Mouse (Mus musculus) left cerebral cortex, postnatal 25 days (tissue): Measurements from ENCODE around the gene Padi1. TPM values are rescaled to one million over a fixed set of nuclear protein-coding genes. Genes with fewer than 3 reads are reported as not detected.

Source experiments
- DNase-seq, 2 experiments: peaks; one replicate each; pipeline ENCODE4 v3.0.0; 2022; ENCODE audit warnings: low spot score in 2 of 2, mixed read lengths in 1 of 2
- intact Hi-C: fragments of 180-260 bp; cut with DNase I; formaldehyde crosslinking; loops from one replicate; pipeline ENCODE4 v1.15.1; 2025
- total RNA-seq, 2 experiments: library from RNA; stranded (reverse); gene quantifications; 2 replicates each; pipeline ENCODE4 v1.2.3; 2021

Gene Padi1
- total RNA-seq, 2 experiments from 2014 or later = not detected

DNA sequence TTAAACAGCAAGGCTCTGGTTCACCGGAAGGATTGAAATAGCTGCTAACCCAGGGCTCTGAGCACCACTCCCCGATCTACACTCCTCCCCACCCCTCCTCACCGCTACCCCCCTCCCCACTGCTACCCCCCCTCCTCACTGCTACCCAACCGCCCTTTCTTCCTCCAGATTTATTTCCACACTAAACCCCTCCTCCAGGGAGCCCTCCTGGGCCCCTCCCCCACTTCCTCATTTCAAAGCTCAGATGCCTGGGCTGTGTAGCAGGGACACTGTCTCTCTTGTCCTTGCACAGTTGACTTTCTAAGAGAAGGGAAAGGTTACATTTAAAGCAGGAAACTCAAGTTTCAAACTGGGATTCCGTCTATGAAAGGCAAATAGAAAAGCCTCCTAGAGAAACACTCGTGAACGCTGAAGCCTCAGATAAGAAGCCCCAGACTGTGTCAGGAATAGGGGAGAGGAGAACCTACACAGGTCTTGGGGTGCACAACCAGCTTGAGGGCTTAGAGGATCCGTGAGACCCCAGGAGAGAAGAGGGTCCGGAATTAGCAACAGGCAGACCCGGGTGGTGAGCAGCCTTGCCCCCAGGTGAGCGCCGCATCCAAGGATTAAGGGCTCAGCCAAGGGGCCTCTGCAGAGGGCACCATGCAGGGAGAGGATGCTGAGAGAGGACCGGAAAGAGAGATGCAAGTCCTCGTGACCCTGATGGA lies 23.1 kb upstream of the Padi1 start:
- intact Hi-C loops = no loop called here
- DNase-seq = no peak

DNA sequence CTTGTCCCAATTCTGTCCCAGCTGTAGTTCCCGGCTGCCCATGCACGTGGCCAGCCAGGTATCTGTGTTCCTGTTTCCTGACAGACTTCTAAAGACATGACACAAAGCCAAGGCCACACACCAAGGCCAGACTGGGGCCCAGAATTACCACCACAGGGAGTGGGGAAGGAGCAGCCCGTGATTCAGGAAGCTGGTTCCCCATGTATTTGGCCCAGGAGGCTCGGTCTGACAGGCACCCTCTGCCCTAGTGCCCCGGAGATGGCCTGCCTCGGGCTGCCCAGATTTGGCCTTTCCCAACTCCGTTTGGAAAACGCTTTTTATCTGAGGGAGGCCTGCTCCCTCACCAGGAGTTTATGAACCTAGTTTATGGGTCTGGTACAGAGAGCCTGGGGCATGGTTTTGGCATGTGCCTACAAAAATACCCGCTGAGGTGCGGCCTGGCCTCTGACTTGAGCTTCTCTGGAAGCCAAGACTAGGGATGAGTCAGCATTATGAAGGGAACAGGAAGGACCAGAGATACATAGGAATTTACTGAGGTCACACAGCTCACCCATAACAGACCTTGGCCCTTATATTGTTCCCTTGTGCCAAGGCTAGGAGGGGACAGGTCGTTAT lies 16.6 kb upstream of the Padi1 start:
- intact Hi-C loops = no loop called here
- no peak for DNase-seq

DNA sequence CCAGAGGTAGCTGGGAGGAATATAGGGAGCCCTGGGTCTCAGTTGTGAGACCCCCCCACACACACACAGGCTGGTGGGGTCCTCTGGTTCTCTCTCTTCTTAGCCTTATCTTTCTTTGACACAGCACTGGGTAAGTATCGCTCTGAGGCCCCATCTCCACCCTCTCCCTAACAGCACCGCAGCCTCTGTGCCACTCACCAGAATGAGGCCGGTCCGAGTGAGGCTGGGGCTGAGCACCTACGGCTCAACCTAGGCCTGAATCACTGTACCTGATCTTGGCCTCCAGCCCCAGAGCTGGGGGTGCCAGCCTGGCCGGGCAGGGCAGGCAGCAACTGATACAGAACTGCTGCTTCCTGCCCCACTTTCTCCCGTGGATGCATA lies 15.2 kb upstream of the Padi1 start:
- intact Hi-C loops = no loop called here
- no peak for DNase-seq

DNA sequence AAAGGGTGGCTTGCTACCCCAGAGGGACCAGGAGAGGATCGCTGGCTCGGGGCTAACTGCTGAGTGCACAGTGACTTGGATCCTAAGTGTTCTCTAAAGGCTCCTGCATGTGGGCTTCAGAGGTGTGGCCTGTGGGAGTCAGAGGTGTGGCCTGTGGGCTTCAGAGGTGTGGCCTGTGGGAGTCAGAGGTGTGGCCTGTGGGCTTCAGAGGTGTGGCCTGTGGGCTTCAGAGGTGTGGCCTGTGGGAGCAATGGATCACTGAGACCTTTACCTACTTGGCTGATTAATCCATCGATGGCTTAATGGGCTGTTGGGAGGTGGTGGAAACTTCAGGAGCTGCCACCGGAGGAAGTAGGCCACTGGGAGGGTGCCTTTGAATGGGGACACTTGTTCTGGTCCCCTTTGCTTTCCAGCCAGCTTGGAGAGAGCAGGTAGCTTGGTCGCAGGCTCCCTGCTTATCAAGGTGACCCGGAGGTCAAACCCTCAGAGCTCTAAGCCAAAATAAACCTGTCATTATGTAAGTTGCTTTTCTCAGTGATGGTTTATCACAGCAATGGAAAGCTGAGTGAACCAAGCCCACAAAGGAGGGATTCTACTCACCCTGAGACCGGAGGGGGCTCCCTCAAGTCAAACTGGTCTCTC lies 14.7 kb upstream of the Padi1 start:
- intact Hi-C loops = no loop called here
- no peak for DNase-seq

DNA sequence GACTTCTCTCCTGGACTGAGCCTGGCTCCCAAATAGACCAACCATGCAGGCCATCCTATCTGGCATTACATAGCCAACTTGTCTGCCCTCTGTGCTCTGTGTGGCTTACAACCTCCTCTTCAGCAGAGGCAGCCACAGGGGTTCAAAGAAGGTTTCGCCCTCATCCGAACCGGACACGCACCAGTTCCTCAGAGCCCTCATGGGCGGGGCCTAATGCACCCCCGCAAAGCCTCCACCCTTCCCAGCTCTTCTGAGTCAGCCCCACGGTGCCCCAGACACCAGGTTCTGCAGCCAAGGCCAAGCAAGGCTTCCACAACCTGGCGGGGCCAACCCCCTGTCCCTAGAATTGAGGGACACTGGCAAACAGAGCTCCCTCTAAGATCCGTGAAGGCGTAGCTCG lies 13.7 kb upstream of the Padi1 start:
- intact Hi-C loops = no loop called here
- DNase-seq = no peak

DNA sequence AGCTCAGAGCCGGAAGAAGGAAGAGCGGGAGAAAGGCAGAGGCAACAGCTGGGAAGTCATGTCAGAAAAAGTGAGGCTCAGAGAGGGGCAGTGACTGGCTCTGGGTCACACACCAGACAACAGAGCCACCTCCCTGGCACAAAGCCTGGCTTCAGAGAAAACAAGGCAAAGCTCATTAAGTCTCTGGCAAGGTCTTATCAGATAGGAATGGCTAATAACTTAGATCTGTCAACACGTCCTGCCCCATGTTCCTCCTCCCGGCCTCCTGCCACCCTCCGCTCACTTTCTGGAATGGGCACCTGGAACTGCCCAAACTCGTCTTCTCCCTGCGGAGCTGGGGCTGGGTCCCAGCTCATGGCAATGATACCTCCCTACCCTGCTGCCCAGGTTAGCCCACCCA lies 12.2 kb upstream of the Padi1 start:
- intact Hi-C loops = no loop called here
- DNase-seq = no peak

DNA sequence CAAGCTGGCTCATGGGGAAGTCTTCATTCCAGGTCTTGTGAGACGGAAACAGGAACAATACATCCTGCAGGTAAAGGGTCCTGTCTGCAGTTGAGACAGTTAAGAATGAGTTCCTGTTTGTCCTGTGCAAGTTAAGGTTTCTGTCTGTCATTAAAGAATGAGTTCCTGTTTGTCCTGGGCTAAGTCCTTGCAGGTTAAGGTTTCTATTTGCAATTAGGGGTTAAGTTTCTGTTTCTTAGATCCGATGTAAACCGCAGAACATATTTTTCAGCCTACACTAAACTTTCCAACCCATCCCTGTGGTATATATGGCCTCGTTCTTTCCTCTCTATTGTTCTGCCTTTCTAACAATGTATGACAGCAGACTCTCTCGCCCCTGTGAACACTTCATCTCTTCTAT lies 11.5 kb upstream of the Padi1 start:
- DNase-seq = no peak
- intact Hi-C loops = no loop called here

DNA sequence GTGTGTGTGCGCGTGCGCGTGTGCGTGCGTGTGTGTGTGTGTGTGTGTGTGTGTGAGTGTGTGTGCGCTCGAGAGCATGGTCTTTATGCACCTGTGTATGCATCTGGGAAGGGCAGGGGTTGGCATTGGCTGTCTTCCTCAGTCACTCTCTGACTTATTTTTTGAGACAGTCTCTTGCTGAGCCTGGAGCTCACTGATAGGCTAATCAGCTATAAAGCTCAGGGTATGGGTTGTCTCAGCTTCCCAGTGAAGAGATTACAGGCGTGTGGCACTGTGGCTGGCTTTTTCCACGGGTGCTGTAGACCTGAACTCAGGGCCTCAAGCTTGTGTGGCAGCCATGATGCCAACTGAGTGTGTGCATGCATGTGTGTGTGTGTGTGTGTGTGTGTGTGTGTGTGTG lies 9.6 kb upstream of the Padi1 start:
- intact Hi-C loops = no loop called here
- DNase-seq = no peak

DNA sequence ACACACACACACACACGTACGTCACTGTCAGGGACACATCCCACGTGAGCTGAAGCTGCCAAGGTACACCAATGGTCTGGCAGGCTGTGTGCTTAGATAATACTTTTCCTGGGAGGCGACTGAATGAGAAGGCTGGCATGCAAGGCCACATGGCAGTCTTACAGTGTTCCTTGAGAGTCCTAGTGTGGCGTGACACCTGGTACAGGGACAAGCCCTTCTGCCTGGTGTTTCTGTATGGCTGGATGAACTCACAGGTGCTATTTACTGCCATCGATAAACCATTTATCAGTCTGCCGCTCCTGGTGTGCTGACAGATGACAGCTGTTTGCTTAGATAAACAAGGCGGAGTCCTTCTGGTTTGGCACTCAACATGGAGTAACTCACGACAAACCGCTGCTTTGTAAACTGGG lies 8.9 kb upstream of the Padi1 start:
- intact Hi-C loops = no loop called here
- DNase-seq = peak in 1 of 2 experiments; percentile 8

DNA sequence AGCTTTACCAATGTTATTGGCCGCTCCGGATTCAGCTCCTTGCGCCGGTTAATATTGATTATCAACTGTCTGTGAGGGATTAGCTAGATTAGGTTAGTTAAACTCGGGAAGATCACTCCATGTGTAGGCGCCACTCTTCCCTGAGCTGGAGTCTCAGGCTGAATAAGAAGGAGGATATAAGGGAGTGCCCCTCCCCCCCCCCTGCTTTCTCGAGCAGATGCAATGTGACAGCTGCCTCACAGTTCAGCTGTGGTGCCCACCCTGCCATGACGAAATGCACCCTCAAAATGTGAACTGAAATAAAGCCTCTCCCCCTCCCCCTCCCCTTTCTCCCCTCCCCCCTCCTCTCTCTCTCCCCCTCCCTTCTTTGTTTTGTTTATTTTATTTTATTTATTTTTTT lies 8.0 kb upstream of the Padi1 start:
- no peak for DNase-seq
- intact Hi-C loops = no loop called here

DNA sequence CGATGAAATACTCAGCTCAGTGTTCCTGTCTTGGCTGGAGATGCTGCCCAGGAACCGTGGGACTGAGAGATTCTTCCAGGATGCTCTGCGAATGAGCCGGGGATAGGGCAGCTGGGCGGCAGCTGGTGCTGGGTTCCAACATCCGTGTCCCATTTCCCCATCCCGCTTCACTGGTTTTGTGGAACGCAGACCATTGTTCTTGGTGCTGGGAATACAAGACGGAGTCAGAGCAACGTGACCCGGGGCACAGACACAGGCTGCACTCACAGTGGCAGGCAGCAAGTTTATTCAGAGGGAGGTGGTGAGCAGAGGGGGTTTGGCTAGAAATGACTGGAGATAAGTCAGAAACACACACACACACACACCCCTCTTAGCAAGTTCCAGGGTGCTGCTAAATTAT lies 3.7 kb upstream of the Padi1 start:
- no peak for DNase-seq
- intact Hi-C loops = no loop called here

DNA sequence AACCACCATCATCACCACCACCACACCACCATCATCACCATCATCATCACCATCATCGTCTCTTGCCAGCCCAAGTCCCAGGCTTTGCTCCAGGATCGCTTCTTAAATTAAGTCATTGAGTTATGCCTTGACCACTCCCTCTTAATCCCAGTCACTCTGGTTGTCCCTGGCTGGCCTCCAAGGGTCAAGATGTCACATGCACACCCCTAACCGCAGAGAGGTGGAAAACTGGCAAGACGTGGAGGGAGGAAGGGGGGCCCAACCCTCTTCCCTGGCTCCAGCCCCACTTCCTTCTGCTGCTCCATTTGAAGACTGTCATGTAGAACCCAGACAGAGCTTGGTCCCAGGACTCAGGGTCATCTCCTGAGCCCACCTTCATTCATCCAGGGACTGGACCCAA lies 587 bp downstream of the Padi1 start:
- intact Hi-C loops = no loop called here
- no peak for DNase-seq

DNA sequence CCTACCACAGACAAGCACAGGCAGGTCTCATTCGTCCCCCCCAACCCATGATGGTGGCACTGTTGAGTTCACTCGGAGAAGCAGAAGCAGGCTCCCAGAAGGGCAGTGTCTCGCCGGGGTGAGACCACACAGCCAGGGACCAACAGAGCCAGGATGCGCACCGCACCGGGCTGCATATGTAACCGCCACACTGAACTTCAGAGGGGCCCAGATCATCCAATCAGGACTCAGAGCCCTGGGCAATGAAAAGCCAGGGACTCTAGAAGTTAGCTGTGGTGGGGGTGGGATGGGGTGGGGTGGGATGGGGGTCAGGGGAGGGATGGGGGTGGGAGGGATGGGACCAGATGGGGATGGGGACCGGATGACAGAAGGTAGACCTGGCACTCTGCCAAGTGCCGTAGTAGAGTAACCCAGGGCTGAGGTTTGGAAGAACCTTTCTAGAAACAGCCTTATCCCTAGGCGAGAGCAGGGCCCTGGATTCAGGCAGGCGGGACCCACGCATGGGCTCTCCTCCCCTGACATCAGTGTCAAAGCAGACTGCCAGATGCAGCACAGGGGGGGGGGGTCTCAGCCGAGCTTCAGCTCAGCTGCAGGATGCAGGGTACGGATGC lies 1.8 kb downstream of the Padi1 start:
- intact Hi-C loops = no loop called here
- no peak for DNase-seq

DNA sequence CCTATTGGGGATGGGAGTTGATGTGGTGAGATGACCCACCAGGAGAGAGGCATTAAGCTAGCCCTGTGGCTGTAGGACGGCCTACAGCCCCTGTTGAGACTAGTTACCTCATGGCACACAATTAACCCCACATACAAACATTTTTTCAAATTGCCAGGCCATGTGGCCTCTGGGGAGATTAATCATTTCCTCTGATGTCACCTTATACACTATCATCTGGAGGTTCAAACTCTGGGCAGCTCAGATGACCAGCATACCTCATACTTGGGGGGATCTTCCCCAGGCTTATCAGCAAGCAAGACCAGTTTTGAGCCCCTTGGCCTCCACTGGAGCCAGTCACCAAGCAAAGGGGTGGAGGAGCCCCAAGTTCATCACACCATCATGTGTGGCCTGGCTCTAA lies 2.7 kb downstream of the Padi1 start:
- intact Hi-C loops = no loop called here
- no peak for DNase-seq

DNA sequence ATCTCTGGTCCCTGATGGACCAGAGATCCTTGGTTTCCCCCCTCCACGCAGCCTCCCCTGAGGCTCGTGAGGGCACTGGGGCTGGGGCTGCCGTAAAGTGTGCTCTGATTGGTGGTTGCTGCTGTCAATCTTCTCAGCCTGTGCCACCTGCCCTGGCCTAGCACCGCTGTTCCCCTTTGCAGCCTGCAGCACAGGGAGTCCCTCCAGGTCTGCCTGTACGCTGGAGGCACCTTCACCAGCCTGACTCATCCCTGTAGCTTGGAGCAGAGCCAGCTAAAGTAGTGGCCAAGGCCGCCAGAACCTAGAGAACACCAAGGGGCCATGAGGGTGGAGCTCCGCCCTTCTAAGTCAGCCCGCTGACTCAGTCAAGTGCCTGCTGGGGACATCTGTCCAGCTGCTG lies 7.7 kb downstream of the Padi1 start:
- intact Hi-C loops = no loop called here
- no peak for DNase-seq

DNA sequence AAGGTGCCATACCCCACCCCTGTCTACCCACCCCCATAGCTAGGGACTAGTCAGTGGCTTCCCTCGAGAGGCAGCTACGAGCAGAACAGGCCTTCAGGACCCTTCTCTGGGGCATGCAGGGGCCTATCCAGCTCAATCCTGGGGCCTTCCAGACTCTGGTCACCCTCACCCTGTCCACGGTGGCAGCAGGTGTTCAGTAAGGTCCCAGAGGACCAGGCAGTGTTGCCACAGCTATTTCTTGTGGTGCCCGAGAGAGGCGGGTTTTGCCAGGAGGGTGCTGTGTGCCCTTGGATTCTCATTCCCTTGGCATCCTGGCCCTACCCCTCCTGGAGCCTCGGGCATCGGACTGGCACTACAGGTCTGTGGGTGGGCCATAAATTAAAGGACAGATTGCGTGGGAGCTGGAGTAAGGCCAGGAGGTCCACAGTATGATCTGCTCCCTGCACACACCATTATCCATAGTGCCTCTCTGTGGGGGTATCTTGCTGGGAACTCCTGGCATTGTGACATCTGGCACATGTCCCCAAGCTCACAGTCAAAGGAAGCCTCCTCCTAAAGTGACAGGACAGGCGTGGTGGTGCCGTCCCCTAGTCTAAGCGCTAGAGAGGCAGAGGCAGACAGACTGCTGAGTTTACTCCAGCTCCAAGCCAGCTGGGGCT lies 9.2 kb downstream of the Padi1 start:
- no peak for DNase-seq
- intact Hi-C loops = no loop called here

DNA sequence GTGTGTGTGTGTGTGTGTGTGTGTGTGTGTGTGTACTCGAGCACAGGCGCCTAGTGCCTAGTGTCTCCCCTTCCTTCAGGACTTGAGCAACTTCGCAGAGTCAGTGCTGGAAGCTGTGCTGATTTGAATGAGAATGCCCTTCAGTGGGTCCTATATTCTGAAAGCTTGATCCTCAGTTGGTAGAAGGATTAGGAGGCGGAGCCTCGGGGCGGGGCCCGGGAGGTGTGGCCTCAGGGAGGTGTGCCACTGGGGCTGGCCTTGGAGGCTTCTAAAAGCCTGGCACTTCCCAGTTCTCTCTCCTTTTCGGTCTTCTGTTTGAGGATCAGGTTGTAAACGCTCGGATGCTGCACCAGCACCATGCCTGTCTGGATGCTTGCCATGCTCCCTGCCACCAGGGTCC lies 9.9 kb downstream of the Padi1 start:
- no peak for DNase-seq
- intact Hi-C loops = no loop called here

DNA sequence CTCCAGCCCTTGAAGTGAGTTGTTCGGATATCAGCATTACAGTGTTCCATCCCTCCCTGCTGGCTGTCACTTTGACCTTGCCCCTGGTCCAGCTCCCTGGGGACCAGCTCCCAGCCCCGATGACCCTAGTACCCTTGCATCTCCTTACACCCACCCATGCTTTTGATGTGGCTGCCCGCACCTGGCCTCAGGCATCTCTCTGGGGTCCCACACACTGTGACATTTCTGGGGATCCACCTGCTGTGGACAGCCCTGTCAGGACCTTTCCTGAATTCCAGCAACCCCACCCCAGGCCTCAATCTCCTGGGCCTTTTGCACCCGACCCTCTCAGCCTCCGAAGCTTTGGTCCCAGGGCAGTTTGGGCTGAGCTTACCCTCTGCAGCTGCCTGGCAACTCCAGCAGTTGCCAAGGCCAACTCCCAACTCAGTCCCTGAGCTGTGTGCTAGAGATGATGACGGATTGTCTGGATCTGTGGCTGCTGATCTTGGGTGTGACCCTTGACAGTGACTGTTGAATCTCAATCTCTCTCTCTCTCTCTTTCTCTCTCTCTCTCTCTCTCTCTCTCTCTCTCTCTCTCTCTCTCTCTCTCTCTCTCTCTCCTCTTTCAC lies 11.1 kb downstream of the Padi1 start:
- DNase-seq = no peak
- intact Hi-C loops = no loop called here

DNA sequence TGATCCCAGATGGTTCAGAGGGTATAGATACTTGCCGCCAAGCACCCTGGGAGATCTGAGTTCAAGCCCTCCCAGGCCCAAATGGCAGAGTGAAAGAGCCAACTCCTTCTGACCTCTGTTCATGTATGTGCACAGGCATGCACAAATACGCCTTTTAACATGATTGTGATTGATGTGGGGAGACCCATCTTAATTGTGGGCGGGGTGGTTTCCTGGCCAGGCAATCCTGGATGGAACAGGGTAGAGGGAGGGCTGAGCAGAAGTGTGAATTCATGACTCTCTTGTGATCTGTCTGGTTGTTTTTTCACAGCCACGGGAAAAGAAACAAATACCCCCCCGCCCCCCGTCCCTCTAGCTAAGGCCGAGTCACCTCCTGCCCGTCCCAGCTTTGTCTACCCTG lies 12.8 kb downstream of the Padi1 start:
- DNase-seq = no peak
- intact Hi-C loops = no loop called here

DNA sequence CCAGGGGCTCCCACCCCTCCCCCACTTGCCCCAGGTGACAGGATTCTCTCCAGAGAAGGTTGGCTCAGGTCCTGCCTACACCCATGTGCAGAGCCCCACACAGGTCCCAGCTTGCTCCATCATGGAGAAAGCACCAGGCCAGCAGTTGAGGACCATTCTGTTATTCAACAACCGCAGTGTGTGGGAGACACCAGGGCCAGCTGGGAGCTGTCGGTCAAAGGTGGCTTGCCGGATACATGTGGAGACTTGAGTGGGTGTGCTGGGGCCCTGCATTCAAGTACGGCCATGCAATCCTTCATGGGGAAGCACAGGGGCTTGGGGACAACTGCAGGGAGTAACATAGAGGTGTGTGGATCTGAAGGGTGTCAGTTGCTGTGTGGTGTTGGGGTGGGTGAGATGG lies 13.8 kb downstream of the Padi1 start:
- intact Hi-C loops = no loop called here
- DNase-seq = no peak
